Comparison of ENCODE assay signal across 8 mouse cellular contexts in the genomic region with DNA sequence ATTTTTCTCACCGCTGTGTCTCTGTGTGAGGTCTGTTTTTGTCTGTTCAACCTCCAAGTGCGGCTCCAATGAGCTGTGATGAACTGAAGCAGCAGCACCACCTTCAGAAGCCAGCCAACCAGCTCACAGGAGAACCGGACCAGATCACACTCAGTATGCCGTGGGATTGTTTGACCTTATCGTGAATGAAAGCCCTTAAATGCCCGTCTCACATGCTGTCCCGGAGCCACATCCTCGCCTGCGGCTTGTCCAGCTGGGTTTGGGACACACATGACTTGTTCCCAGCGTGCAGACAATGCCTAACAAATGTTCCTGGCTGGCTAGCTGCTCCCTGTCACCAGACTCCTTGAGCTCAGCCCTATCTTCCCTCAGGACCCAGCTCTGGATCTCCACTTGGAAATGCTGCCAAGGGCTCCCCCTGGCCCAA. TPM values are rescaled to one million over a fixed set of nuclear protein-coding genes. Genes with fewer than 3 reads are reported as not detected.
DNase-seq lines count a peak whose midpoint lies in the region; ATAC-seq lines count a peak whose summit lies in the region.

No protein-coding gene starts in this region.

- intact Hi-C loops in heart, postnatal 10 days (cut with DNase I) = no loop called here

- H3K27me3 ChIP-seq in embryonic facial prominence, embryonic 11.5 days (ENCODE audit: control insufficient read depth, insufficient read depth, low read length) = no peaks in the 10 kb centered on the region
- no peaks in the 10 kb centered on the region for H3K27me3 ChIP-seq in limb, embryonic 12.5 days

- 0 out of 2 replicates have a peak overlapping the region, but pooled peaks have one; percentile 1 for H3K27ac ChIP-seq in embryonic facial prominence, embryonic 11.5 days (replicated peaks; ENCODE audit: low read depth, low read length)
- peak overlapping the region; percentile 73 for H3K27ac ChIP-seq in limb, embryonic 12.5 days

- no peaks in the 10 kb centered on the region for H3K36me3 ChIP-seq in embryonic facial prominence, embryonic 11.5 days (replicated peaks; ENCODE audit: control insufficient read depth, insufficient read depth, low read depth, low read length)
- H3K36me3 ChIP-seq in limb, embryonic 12.5 days = no peaks in the 10 kb centered on the region

- ATAC-seq in embryonic facial prominence, embryonic 11.5 days (replicated peaks; ENCODE audit: insufficient number of reproducible peaks, low FRiP score, low TSS enrichment, low read depth) = no peak
- ATAC-seq in limb, embryonic 12.5 days (ENCODE audit: insufficient number of reproducible peaks, insufficient read depth, low FRiP score, low TSS enrichment, low read depth) = no peak

- peak; percentile 37 to 64 for DNase-seq in left cerebral cortex, adult 8-10 months (ENCODE audit: low spot score in 2 of 2)
- no peak for DNase-seq in left cerebral cortex, adult 11 months (ENCODE audit: low spot score)
- no peak for DNase-seq in embryonic facial prominence, embryonic 11.5 days (ENCODE audit: low spot score)
- peak; percentile 78 to 81 for DNase-seq in heart, postnatal 10 days
- DNase-seq in adrenal gland, adult 8-10 months = no peak
- DNase-seq in yolk sac, embryonic 10.5 days (ENCODE audit: low spot score) = no peak
- no peak for DNase-seq in adrenal gland, adult 18-20 months (ENCODE audit: low spot score in 2 of 2)

- H3K9me3 ChIP-seq in embryonic facial prominence, embryonic 11.5 days (replicated peaks; ENCODE audit: control insufficient read depth, low read length) = no peaks in the 10 kb centered on the region
- H3K9me3 ChIP-seq in limb, embryonic 12.5 days = no peaks in the 10 kb centered on the region

- H3K4me1 ChIP-seq in embryonic facial prominence, embryonic 11.5 days (ENCODE audit: control insufficient read depth, insufficient read depth, low read length) = no peaks in the 10 kb centered on the region; the same call in 1 of the 2 replicates
- H3K4me1 ChIP-seq in limb, embryonic 12.5 days (replicated peaks) = peaks cover 58% of the 10 kb centered on the region

- H3K4me2 ChIP-seq in embryonic facial prominence, embryonic 11.5 days (ENCODE audit: low read depth, low read length) = no peak overlapping the region
- H3K4me2 ChIP-seq in limb, embryonic 12.5 days = no peak overlapping the region

- no peak overlapping the region for H3K4me3 ChIP-seq in embryonic facial prominence, embryonic 11.5 days (ENCODE audit: low read depth, low read length)
- H3K4me3 ChIP-seq in limb, embryonic 12.5 days (replicated peaks) = no peak overlapping the region

- WGBS in embryonic facial prominence, embryonic 11.5 days = 54% methylated on average over 10 of the region's 10 CpGs
- 72% methylated on average over 10 of the region's 10 CpGs for WGBS in limb, embryonic 12.5 days

- peak overlapping the region; percentile 4; the same call in 1 of the 2 replicates for H3K9ac ChIP-seq in embryonic facial prominence, embryonic 11.5 days (replicated peaks; ENCODE audit: low read length)
- H3K9ac ChIP-seq in limb, embryonic 12.5 days (replicated peaks) = no peak overlapping the region

RNA-seq across cellular contexts. Expression of gene Ier5, which starts 47.7 kb away (rescaled TPM):
- 10 to 100 TPM; 43.5 to 50.4 (median 47.5) TPM for total RNA-seq in left cerebral cortex, adult 8-10 months (2022)
- polyA plus RNA-seq in embryonic facial prominence, embryonic 11.5 days (2014; fragmentation: Nextera tagmentation; extraction: Ambion mirVana) = 16.4 and 19.0 TPM in 2 replicates
- 10 to 100 TPM; 20.4 to 22.6 TPM for total RNA-seq in heart, postnatal 10 days (2021)
- polyA plus RNA-seq in limb, embryonic 12.5 days (2016; fragmentation: Nextera tagmentation; extraction: Ambion mirVana) = 15.8 and 16.1 TPM in 2 replicates
- total RNA-seq in adrenal gland, adult 8-10 months (2022) = 10 to 100 TPM in 3 of 4 experiments, 1 to 10 TPM in 1; 7.8 to 11.9 (median 11.2) TPM
- total RNA-seq in adrenal gland, adult 18-20 months (2021) = 10 to 100 TPM in 1 of 2 experiments, 1 to 10 TPM in 1; 9.4 to 15.5 TPM

Comparison
In these comparisons a context has a peak if more than half of its experiments do, and no peak if none do; other contexts are left out.
1. DNase-seq: peak in left cerebral cortex, adult 8-10 months (2 of 2) and heart, postnatal 10 days (2 of 2); none in left cerebral cortex, adult 11 months (single experiment), embryonic facial prominence, embryonic 11.5 days (single experiment), adrenal gland, adult 8-10 months (single experiment), yolk sac, embryonic 10.5 days (single experiment) and adrenal gland, adult 18-20 months (0 of 2).